Mouse (Mus musculus) kidney, postnatal 36 days (tissue): ENCODE data around the gene Hcn1.

ENCODE experiments used
- DNase-seq, 2 experiments: peaks; one replicate each; pipeline ENCODE4 v3.0.0; 2021 to 2022; ENCODE audit warnings: mixed read lengths in 2 of 2

Gene Hcn1

DNA sequence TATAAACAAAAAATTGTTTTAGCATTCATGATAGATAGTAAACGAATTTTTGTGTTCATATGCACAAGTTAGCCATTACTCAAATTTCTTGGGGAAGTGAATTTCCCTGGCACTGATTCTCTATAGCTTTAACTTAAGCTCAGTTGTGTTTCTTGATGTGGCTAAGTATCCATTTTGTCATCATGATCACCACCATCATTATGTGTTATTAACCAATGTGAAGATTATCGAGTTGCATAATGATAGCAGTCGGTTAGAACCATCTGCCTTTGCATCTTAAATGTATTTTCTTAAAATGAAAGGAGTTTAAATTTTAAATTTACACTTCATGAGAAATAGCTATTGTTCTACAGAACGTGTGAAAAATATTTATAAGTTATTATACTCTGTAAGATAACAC, 426.5 kb downstream of the Hcn1 start:
- DNase-seq = no peak

DNA sequence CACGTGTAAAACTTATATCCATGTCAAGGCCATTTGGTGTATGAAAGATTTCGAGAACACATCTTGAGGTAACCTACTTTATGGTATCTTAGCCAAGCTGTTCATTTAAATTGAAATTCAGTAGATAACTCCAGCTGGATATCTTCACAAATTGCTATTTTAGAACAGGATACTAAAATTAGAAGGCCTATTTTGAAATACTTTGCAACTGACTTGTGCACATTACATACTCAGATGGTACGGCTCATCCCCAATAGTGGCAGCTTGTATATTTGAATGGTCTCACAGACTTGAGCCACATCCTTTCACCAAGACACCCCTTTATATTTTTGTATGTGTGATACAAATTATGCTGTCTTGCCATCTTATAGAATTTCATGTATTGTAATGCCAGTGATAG, 427.5 kb downstream of the Hcn1 start:
- no peak for DNase-seq

DNA sequence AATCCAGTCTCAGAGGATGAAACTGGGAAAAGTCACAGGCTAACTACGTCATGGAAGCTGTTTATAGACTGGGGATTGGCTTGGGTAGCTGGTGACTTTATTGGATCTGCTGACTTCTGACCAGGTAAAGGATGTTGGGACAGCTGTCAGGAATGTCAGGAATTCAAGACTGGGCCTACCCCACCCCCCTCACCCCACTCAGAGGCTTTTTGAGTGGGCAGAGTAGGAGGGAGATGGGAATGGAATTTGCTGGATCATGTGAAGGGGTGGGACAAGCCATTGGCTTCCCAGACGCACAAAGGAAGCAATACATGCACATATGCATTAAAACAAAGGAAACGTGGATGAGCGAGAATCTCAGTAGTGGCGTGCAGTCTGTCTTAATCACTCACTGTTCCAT, 433.5 kb downstream of the Hcn1 start:
- DNase-seq = no peak
